Mouse (Mus musculus) cortical plate, adult 2 months (tissue): ENCODE data around the gene Tmem164. TPM values are rescaled to one million over a fixed set of nuclear protein-coding genes. Genes with fewer than 3 reads are reported as not detected.

ENCODE experiments used
- H3K27ac ChIP-seq: fragments of 200-500 bp; 2 replicates; pipeline ENCODE4 v1.5.1; 2012; ENCODE audit warnings: low read length, control low read depth, inconsistent platforms; ENCODE audit not compliant: insufficient read depth
- H3K4me1 ChIP-seq: fragments of 200-500 bp; 2 replicates; pipeline ENCODE4 v1.6.1; 2011; ENCODE audit warnings: low read length; ENCODE audit not compliant: control insufficient read depth, insufficient read depth
- H3K4me3 ChIP-seq: fragments of 200-500 bp; 2 replicates; pipeline ENCODE4 v1.5.1; 2011; ENCODE audit warnings: mild to moderate bottlenecking, low read length, control low read depth; ENCODE audit not compliant: insufficient read depth
- CTCF ChIP-seq: fragments of 200-500 bp; IDR thresholded peaks from 2 replicates; pipeline ENCODE4 v1.5.1; 2011; ENCODE audit warnings: mild to moderate bottlenecking, control low read depth, low read length; ENCODE audit not compliant: insufficient read depth; ENCODE audit errors: extremely low read depth
- POLR2A ChIP-seq: fragments of 200-500 bp; IDR thresholded peaks from 2 replicates; pipeline ENCODE4 v1.6.1; 2011; ENCODE audit warnings: mild to moderate bottlenecking, low read length, control low read depth; ENCODE audit not compliant: insufficient read depth; ENCODE audit errors: extremely low read depth
- polyA plus RNA-seq: library from polyadenylated mRNA; depleted of rRNA; stranded (reverse); fragments of >200 nt; gene quantifications from 2 replicates; pipeline ENCODE4 v1.2.3, GENCODE M21; 2012

Tmem164 gene
- polyA plus RNA-seq, 1 experiment, result 17.0 TPM

GRCm38 (mm10) chrX:142827644-142828043 lies 146.4 kb downstream of the Tmem164 start:
- no peak overlapping the region for H3K27ac ChIP-seq
- no peak for TF ChIP-seq POLR2A
- 0 out of 2 replicates have a peak, but pooled peaks have one; percentile 1 for TF ChIP-seq CTCF
- no peak overlapping the region for H3K4me3 ChIP-seq
- no peaks in the 10 kb centered on the region for H3K4me1 ChIP-seq

DNA sequence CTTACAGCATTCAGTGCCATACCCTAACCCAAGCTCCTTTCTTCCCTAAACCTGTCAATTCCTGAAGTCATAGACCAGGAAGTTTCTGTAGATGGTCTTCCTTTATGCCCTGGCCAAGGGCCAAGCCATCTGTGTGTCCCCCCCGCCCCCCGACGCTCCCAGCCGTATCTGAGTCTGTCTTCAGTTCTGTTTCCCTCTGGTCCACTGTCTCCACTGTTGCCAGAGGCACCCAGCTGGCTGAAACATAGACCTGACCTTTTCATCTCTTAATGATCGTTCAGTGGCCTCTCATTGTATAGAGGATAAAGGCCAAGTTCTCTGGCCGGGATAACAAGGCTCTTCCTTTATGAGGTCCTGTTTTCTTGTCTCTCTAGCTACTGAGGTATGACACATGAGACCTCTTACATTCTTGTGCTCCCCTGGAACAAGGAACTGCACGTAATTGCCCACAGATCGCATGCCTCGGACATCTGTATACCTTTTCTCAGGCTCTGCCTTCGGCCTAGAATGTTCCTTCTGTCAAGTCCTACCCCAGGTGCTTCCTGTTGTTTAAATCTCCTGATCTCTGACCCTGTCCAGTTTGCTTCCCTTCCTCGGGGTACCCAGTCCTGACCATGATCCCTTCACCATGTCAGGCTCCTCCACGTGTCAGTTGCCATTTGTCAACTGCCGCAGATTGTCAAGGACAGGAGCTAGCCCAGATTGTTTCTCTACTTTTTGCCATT lies 147.1 kb downstream of the Tmem164 start:
- no peak for TF ChIP-seq CTCF
- no peak for TF ChIP-seq POLR2A
- no peaks in the 10 kb centered on the region for H3K4me1 ChIP-seq
- H3K4me3 ChIP-seq, result no peak overlapping the region
- no peak overlapping the region for H3K27ac ChIP-seq

- TF ChIP-seq POLR2A (no peak), CTCF (no peak)
- H3K27ac ChIP-seq, result no peak overlapping the region
- H3K4me1 ChIP-seq, result no peaks in the 10 kb centered on the region
- no peak overlapping the region for H3K4me3 ChIP-seq
Observed at GRCm38 (mm10) chrX:142829267-142829666, 148.1 kb downstream of the Tmem164 start.

GRCm38 (mm10) chrX:142829866-142830470 lies 148.8 kb downstream of the Tmem164 start:
- no peak for TF ChIP-seq CTCF
- TF ChIP-seq POLR2A, result no peak
- Histone ChIP-seq H3K27ac (no peak overlapping the region), H3K4me3 (no peak overlapping the region), H3K4me1 (no peaks in the 10 kb centered on the region)

DNA sequence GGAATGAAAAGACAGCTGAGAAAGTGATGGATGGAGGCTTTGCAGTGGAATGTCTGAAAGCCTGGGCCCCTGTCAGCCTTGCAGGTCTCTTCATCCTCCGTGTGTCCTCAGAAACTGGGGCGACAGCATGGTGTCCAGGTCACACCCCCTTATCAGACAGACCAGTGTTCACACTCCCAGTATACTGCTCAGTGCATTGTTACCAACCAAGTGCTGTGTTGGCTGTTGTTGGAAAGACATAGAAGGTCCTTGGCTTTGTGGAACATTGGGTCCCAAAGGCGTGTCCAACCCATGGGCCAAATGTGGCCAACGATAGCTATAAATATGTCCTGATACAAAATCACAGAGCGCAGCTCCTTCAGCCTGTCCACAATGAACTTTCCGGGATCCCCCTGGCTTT lies 149.4 kb downstream of the Tmem164 start:
- no peak overlapping the region for H3K27ac ChIP-seq
- no peaks in the 10 kb centered on the region for H3K4me1 ChIP-seq
- no peak for TF ChIP-seq POLR2A
- TF ChIP-seq CTCF, result no peak
- no peak overlapping the region for H3K4me3 ChIP-seq

DNA sequence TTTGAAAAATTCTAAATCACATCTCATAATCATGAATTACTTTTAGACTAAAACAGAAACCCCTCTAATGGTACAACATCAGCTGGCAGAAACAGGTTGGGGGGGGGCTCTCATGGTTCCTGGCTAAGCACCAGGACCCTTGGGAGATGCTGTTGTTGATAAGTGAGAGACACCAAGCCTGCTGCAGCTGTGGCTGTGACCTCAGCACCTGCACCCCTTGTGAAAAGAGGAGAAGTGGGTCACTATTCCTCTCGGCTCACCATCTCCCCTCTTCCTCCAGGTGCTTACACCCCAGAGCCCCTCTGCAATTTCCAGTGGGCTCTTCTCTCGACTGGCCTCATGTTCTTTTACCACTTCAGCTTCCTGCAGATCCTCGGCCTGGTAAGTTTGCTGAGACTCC lies 151.0 kb downstream of the Tmem164 start:
- Histone ChIP-seq H3K27ac (no peak overlapping the region), H3K4me1 (no peaks in the 10 kb centered on the region), H3K4me3 (no peak overlapping the region)
- TF ChIP-seq POLR2A, result no peak
- TF ChIP-seq CTCF, result no peak

GRCm38 (mm10) chrX:142833164-142833796 lies 152.1 kb downstream of the Tmem164 start:
- Histone ChIP-seq H3K27ac (no peak overlapping the region), H3K4me1 (no peaks in the 10 kb centered on the region), H3K4me3 (no peak overlapping the region)
- TF ChIP-seq POLR2A (no peak), CTCF (no peak)

DNA sequence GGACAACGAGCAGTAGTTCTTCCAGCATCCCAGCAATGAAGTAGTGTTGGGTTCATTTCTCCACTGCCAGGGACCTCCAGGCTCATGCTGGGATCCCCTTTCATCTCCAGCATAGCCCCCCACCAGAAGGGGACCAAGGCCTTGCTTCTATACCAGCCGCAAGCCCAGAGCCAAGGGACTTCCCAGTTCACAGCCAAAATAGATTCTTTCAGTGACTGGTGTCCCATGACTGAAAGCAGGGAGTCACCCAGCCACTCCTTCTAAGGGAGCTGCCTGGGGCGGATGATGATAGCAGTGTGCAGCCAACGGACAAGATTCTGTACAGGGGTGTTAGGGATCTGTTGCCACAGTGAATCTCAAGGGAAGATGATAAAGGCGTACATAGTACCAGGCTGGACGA lies 153.6 kb downstream of the Tmem164 start:
- Histone ChIP-seq H3K4me1 (no peaks in the 10 kb centered on the region), H3K4me3 (no peak overlapping the region), H3K27ac (no peak overlapping the region)
- TF ChIP-seq POLR2A, result no peak
- no peak for TF ChIP-seq CTCF

DNA sequence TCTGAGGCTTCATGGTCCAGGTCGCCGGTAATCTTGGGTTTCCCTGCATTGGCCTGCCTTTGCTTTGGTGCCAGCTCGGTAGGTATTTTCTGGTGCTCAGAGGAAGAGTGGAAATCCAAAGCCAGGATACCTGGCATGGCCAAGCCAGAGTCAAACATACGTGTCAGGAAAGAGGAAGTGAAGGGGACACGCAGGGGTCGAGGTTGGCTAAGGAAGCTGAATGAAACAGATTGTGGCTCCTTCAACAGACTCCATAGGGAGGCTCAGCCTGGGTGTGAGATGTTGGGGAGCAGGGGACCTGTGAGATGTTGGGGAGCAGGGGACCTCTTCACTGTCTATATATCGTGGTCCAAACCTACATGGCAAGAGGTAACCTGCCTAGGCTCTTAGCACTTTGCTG lies 155.2 kb downstream of the Tmem164 start:
- no peak for TF ChIP-seq CTCF
- no peak for TF ChIP-seq POLR2A
- Histone ChIP-seq H3K27ac (no peak overlapping the region), H3K4me3 (no peak overlapping the region)

GRCm38 (mm10) chrX:142837316-142837715 lies 156.1 kb downstream of the Tmem164 start:
- Histone ChIP-seq H3K4me1 (no peaks in the 10 kb centered on the region), H3K4me3 (no peak overlapping the region), H3K27ac (no peak overlapping the region)
- TF ChIP-seq POLR2A, result no peak
- TF ChIP-seq CTCF, result no peak

More for the DNA sequence above, 155.2 kb downstream of the Tmem164 start:
- no peaks in the 10 kb centered on the region for H3K4me1 ChIP-seq
